Mouse (Mus musculus): ENCODE results near the gene Map2.

The Map2 gene

DNA sequence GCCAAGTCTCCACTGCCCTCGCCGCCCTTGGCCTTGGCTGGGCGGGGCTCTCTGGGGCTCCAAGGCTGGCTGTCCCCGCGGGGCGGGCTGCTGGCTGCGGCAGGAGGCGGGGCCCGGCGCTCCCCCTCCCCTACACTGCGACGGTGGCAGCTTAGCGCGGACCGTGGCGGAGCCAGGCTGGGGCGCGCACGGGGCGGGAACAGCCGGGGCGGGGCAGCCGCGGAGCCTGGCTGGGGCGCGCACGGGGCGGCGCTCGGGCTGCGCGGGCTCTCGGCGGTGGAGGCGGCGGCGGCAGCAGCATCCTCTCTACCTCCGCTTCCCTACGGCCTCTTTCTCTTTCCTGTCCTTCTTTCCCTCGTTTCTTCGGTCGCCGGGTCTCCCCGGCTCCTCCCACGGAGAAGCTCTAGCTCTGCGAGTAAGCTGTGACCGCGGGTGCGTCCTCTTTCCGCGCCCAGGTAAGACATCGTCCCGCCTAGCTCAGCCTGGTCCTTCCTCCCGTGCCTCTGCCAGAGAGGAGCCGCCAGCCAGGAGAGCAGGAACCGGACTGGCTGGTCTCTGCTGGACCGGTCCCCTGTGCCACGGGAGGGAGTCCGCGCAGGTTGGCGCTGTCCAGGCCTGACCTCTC, at the start of gene Map2:
Map2 (plus strand) TSS at position 233 of the 625 bp plus-strand sequence.
- DNase-seq (ENCODE audit: low read depth, low spot score) = peak; percentile 74

DNA sequence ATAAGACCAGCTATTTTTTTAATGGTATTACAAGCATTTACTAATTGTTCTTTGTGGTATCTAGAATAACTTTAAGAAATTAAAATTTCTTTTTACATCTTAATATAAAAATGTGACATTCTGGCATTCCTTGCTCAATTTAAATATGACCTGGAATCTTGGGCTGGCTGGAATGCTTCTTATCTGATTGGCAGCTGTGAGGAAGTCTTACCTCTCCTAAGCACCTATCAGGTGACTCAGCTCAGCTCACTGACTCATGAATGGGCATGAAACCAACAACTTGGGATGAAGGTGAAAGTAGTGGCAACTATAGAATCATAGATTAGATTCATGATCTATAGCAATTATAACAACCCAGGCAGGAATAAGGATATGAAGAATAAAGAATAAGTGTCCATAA, 42.1 kb upstream of the Map2 start:
- no peak for DNase-seq (ENCODE audit: low read depth, low spot score)

DNA sequence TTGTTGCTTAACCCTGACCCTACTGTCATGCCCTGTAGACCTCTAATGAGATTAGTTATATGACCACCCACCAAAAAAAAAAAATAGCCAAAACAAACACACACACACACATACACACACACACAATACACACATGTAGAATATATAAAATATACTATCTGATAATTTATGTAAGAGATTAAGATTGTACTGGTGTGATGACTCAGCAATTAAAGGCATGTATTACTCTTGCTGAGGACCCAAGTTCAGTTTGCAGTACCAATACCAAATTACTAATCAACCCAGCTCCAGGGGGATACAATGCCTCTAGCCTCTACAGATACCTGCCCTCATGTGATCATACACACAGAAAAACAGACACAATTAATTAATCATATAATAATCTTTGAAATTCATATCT, 39.7 kb upstream of the Map2 start:
- DNase-seq (ENCODE audit: low read depth, low spot score) = no peak

DNA sequence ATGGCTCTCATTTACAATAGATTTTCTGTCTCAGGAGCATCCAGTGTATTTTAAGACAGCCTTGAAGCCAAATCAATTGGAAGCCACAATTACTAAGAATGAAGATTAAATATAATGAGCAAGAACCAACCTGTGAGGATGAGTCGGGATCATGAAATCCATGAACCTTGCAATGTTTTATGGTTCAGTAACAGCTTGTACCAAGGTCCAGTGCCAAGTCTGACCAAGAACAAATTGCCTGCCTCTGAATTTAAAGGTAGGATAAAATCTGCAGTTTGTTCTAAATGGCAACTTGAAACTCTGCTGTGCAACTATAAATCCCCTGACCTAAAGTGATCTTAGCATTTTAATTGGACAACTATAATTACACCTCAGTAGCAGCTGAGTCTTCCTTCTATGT, 34.4 kb upstream of the Map2 start:
- no peak for DNase-seq (ENCODE audit: low read depth, low spot score)

DNA sequence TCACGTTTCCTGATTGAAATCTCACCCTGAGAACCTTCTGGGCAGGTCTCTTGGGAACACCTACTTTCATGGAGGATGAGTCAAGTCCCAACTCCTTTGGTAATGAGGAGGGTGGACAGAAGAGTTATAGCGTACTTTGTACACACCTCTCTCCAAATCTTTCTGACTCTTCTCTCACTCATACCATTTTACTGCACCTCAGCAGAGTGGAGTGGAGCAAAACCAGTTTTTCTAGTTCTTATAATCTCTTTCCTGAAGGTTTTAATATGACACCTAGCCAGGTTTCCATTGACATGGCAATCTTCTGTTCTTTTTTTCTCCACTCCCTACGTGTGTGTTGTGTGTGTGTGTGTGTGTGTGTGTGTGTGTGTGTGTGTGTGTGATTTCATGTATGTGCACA, 29.9 kb upstream of the Map2 start:
- no peak for DNase-seq (ENCODE audit: low read depth, low spot score)

DNA sequence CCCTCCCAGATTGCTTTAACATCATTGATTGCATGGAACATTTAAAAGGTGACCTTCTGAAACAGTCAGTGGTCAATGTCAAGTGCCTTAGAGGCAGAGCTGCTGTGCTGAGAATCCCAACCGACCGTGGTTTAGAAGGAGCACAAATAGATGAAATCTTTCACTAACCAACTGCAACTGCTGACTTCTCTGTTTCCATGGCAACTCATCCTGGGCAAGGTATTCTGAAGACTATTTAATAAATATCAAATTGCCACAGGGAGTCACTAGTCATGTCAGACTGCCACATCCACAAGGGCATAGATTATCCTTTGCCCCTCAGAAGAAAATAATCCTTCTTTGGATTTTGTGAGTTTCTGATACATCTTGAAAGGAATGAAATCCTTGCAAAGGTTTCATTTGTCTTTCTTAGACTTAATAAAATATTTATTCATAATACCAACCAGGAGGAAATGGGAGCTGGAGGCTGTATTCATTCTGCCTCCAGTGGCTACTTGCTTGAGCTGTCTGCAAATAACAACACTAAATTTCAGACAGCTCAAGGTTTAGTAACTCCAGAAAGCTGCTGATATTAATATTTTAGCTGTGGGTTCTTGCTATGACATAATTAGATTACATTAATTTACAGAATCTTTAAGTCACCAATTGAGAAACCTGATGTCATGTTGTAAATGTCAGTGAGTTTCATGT, 26.1 kb upstream of the Map2 start:
- no peak for DNase-seq (ENCODE audit: low read depth, low spot score)

DNA sequence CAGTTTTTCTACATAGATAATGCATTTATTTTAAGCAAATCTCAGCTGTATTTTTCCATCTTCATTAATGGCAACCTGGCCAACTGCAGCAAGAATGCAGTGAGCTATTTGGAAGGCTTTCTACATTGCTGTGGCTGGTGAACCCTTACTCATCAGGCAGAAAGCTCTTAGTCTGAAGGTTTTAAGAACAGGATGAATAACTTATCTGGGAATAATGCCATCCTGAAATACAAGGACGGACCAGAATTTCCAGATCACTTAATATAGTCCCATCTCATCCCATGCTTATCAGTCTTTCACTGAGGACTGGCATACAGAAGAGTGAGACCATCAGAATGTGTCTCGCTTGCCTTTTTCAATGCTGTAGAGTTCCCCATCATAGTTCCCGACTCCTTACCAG, 24.3 kb upstream of the Map2 start:
- no peak for DNase-seq (ENCODE audit: low read depth, low spot score)

DNA sequence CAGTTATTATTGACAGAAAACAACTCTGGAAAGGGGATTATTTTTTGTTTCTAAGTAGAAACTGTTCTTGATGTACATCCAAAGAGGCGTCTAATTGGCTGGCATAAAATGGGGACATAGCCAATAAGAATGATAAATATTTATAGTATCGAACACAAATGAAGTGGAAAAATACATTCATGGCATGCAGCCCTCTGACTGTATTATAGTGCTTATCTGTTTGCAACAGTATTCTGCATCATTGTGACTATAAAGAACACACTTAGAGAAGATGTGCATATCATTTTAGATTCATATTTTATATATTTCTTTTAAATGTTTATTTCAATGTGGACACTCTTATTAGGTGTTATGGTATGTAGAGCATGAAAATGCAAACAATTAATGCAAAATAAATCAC, 17.9 kb upstream of the Map2 start:
- DNase-seq (ENCODE audit: low read depth, low spot score) = no peak

DNA sequence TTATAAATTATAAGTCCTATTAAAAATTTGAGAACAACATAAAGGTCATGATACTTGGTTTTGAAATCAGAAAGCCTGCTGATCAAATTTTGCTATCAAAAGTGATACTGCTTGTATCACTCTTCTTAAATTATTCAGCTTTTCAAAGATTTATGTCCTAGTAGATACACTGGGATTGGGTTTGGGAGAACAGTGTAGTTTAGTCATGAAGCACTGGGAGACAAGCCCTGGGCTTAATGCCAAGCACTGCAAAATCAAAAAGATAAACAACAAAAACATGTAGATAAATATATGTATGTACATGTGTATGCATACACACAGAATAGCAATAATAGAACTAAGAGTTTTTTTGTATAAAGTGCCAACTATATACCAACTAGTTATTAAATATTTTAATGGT, 17.5 kb upstream of the Map2 start:
- DNase-seq (ENCODE audit: low read depth, low spot score) = no peak

DNA sequence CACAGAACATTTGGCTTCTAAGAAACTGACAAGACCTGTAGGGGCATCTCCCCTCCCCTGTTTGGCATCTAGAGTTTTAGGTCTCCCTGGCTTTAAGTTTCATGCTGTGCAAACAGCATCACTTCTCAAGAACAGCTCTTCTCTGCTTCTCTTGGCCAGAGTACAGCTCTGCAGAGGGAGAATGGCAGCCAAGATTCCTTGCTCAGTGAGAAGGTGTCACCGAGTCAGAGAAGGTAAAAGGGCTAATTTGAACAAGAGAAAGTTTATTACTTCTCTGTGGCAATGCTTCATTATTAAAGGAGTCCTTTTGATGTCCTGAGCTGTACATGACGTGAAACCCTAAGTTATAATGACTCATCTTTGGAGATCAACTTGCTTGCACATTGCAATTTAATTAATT, 10.4 kb upstream of the Map2 start:
- DNase-seq (ENCODE audit: low read depth, low spot score) = no peak

DNA sequence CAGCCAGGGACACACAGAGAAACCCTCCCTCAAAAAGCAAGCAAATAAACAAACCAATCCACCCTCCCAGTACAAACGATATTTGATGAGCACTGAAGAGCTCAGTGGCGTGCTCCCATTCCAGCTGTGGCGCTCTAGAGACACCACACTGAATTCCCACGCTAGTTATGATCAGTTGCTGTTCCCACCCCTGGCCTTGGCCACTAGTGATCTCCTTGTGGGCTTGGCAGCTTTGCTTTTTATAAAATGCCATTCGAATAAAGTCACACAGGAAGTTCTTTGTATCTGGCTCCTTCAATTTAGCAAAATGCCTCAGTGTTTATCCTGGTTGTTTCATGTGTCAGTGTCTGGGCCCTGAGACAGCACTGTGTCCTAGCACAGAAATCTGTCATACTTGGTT, 6.4 kb upstream of the Map2 start:
- DNase-seq (ENCODE audit: low read depth, low spot score) = no peak

DNA sequence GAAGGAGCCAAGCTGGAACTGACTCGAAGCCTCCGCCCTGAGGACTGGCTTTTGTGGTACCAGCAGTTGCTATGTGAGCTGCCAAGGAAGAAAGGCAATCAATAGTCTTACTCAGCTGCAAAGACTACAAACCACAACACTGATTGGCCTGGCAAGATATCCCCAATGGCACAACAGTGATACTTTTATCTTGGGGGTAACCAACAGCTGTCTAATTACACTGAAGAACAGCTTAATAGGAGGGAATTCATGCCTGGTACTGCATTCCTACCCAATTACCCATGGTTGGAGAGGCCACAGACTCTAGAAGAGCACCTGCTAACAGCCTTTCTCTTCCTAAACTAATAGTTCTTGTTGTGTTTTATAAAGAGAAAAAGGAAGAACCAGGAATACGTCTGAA, 2.9 kb upstream of the Map2 start:
- DNase-seq (ENCODE audit: low read depth, low spot score) = no peak

DNA sequence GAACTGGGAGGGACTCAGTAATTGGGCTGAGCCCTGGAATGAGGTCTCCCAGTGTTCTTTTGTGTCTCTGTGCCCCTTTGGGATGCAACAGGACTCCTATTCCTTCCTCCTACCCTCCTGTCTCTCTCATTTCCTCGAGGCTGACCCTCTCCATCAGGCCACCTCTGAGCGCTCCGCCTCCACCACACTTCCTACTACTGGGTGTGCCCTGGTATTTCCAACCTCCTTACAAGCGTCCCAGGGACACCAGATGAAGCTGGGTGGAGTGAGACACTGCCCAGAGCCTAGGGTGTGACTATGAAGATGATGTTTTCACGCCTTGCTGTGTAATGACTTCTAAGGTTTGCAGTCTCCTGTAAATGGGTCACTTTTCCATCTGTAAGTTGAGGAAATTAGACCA, 1.4 kb upstream of the Map2 start:
- peak; percentile 9 for DNase-seq (ENCODE audit: low read depth, low spot score)

DNA sequence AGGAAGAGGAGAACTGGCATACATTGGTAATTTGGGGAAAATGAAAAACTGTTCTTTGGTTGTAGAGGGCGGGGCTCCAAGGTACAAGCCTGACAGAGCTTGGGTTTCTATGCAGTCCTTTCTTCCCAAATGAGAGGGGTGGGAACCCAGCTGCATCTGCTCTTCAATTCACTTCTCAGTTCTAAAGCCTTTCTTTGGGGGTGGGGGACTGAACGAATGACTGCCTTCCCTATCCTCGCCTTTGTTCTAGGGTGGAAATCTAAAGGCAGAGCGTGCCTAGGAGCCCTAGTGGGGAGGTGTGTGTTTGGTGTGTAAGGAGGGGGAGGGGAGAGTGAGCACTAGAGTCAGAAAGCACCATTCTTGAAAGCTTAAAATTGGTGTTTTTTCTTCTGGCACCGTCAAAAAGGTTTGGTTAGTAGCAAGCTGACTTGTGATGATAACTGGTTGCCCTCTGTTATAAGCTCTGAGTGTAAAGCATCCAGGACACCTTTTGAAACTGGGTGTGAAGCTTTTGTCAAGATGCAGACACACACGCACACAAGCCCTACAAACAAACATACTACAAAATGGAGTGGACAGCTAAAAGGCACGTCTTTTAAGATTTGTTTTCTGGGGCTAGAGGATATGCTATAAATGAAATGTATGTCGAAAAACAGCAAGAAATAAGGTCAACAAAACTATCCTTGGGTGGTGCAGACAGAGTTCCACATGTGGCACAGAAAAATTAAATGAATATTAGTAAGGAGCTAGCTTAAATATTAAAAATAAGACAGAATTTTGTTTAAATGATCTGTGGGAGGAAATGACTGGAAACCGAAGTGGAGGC, 1.2 kb downstream of the Map2 start:
- no peak for DNase-seq (ENCODE audit: low read depth, low spot score)

DNA sequence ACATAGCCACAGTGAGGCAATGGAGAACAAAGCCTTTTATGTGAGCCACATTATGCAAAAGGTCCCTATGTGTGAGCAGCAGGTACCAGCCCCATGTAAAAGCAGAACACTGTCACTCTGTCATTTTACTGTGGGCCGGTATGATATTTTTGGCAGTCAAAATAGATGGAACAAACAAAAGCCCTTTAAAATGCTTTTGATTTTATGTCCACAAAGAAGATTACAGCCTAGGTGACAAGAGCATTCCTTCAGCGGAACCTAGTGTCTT, 1.7 kb downstream of the Map2 start:
- DNase-seq (ENCODE audit: low read depth, low spot score) = no peak

DNA sequence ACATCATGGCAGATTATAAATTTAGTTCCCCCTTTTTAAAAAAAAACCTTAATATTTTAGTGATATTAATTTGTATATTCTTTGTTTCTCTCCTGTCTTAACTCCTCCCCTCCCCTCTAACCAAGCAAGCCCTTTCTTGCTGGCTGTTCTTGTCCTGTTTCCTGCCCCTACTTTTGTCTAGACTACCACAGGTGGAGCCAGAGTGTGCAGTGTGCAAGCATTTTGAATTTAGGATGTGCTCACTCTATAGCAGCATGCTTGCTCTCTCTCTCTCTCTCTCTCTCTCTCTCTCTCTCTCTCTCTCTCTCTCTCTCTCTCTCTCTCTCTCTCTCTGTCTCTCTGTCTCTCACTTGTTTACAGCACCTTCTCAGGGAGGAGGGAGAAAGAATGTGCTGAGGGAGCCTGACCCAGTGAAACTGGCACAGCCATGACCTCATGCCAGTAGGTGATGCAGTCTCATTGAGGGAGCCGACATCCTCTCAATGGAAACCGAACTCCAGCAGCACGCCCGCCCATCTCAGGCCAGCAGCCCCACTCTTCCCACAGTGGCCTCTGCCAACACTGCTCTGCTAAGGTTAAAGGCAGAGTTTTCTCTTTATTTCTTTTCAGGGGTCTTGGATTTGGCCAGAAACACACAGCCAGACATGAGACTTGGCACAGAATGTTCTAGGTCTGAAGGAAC, 2.6 kb downstream of the Map2 start:
- no peak for DNase-seq (ENCODE audit: low read depth, low spot score)

DNA sequence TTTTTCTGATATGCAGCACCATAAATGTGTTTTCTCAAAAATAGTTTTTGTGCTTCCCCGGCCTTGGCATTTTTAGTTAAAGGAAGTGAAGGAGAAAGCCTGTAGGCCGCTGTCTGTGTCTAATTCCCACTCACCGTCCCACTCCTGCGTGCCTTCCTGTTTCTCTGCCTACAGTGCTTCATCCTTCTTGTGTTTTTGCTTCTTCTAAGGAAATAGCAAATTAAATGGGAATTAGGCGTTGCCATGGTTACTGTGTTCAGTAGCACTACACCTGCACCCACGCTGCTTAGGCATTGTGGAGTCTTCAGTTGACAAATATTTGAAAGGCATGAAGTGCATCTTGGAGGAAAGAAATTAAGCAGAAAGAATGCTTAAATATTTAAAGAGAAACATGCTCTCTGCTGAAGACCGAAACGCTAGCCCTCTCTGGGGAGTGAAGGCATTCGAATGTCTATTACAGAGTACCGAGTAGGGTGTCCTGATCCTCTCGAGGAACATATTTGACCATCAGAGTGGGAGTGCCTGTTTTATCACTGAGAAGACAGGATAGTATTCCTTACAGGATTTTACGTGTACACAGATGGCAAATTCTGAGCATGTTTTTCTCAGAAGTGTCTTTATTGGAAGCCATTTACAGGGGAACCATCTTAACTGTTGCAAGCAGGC, 12.1 kb downstream of the Map2 start:
- DNase-seq (ENCODE audit: low read depth, low spot score) = peak; percentile 36

DNA sequence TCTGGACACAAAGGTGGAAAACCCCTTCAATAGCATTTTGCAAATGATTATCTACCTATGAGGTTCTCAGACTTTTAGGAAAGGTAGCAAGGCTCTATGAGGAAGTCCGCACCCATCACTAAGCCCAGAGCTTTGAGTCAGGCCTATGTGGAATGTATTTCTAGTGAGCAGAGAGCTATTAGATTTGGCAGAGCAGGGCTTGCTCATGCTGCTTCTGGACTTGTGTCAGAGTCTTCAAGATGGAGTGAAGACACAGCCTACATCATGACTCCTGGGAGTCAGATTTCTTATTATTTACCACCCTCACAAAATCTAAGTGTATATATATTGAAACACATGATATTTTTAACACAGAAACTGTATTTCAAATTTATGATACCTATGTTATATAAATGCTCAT, 17.3 kb downstream of the Map2 start:
- DNase-seq (ENCODE audit: low read depth, low spot score) = no peak

DNA sequence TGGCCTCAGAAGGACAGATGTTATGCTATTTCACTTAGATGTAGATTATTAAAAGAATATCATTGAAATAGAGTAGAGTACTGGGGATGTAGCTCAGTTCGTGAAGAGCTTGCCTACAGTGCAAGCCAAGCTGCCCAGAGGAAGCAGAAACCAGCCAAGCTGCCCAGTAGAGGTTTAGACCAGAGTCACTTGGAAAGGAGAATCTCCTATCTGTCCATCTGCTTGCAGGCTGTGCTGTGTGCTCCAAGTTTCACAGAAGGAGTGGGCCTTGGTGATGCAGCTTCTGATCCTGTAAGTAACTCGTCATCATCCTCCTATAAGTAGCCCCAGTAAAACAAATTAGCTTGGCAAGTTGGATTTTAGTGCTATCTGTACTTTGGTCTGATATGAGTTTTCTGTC, 17.8 kb downstream of the Map2 start:
- DNase-seq (ENCODE audit: low read depth, low spot score) = no peak

DNA sequence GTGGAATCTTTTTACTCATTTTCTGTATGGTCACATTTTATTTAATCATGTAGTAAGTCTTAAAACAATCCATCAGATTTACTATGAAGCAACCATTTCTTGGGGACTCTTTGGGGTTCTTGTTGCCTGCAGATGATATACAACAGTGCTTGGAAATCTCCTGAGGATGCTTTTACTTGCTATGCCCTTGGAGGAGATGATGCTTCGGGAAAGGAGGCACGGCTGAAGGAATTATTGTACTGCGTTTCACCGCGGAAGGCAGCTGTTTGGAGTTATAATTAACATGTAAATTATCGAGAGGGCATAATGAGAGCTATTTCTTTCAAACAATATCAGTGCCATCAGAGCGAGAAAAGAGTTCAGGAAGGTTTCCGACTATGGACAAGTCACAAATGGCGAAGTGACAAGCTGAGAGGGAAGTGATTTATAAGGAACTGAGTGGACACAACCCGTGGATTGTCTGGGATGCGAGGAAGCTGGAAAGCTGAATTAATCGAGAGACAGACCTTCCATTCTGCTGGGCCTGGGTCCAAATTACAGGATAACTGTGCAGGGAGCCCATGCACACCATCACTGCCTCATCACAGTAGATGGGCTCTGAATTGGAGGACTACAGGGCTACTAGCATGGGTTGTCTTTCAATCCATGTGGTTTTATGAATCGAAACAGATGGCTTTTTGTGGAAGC, 20.1 kb downstream of the Map2 start:
- DNase-seq (ENCODE audit: low read depth, low spot score) = no peak

DNA sequence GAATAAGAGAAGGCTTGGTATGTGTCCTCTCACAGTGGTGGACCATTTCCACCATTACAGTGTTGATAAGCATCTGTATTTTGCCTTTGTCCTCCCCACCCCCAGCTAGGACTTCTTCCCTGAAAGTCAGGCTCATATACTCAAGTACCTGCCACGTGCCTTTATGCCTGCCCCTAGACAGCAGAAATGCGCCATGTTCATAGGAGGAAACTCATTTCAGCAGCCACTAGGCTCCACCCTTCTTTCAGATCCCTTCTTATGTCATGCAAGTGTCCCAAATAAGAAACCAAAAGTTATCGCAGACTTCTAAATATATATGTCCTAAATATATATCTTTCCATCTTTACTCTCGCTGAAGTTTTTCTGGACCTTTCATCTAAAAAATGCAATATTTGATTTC, 21.2 kb downstream of the Map2 start:
- no peak for DNase-seq (ENCODE audit: low read depth, low spot score)

DNA sequence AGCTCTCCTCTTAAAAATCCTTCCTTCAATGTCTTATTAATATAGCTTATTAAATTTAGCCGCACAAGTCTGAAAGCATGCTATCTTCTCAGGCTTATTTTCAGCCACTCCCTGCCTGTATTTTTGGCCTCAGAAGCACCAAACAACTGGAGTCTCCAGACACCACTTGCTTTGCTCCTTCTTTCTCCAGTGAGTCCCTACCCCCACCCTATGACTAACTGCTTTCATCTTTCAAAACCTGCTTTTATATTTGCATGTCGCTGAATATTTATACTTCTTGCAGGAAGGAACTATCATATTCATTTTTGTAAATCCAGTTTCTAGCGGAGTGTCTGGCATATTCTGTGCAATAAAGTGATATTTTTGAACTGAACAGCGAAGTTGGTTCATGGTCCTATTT, 21.6 kb downstream of the Map2 start:
- DNase-seq (ENCODE audit: low read depth, low spot score) = no peak

All from R1 (cell line).